Mouse (Mus musculus): ENCODE data around the gene Rdm1. TPM values are rescaled to one million over a fixed set of nuclear protein-coding genes. Genes with fewer than 3 reads are reported as not detected.
A peak's percentile ranks its signal among the peaks of the same experiment; 100 is the strongest.

The Rdm1 gene
- polyA plus RNA-seq, 1 experiment: 39.2 TPM

DNA sequence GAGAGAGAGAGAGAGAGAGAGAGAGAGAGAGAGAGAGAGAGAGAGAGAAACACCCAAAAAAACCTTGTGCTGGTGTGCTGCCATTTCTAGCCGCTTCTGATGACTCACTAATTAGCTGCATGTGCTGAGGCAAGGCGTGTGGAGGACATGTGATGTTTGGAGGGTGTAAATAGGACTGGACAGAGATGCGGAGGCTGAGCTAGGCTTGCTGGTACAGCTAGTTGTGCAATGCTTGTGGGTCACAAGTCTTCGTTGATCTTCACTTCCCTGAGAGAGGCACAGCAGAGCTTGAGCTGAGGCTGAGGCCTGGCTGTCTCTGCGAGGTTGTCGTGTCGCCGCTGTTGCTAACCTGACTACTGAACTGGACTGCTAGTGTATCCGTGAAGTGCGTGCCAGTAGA, 39.3 kb upstream of the Rdm1 start:
- Histone ChIP-seq H3K27ac (ENCODE audit: control insufficient read depth, insufficient read depth, low read length) (no peak overlapping the region), H3K27me3 (ENCODE audit: control insufficient read depth, insufficient read depth, low read length) (no peaks in the 10 kb centered on the region), H3K4me1 (replicated peaks; ENCODE audit: control insufficient read depth, insufficient read depth, low read length) (no peaks in the 10 kb centered on the region), H3K4me3 (ENCODE audit: control insufficient read depth, insufficient read depth, low read length) (no peak overlapping the region), H3K36me3 (ENCODE audit: control insufficient read depth, insufficient read depth, low read length) (no peaks in the 10 kb centered on the region)
- DNase-seq: no peak
- TF ChIP-seq CTCF (IDR thresholded peaks at IDR 0.05; ENCODE audit: borderline replicate concordance, control insufficient read depth, extremely low read depth, insufficient read depth, low read length, poor library complexity): no peak
- no peak for TF ChIP-seq POLR2A (IDR thresholded peaks at IDR 0.05; ENCODE audit: control insufficient read depth, extremely low read depth, insufficient read depth, low read length, poor library complexity)
- WGBS: 97% methylated on average over 10 of the region's 10 CpGs

DNA sequence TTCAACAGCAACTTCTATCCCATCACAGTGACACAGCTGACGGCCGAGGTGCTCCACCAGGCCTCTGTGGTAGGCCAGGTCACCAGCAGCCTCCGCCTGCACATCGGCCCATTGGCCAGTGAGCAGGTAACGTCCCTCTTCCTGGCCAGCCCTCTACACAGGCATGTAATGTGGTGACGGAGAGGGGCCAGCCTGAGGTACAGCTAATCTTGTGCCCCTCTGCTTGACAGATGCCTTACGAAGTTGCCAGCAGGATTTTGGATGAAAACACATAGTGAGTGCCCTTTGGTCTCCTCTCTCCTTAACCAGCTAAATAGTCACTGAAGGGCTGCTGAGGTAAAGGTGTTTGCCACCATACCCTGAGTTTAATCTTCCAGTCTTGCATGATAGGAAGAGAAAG, 38.1 kb upstream of the Rdm1 start:
- Histone ChIP-seq H3K36me3 (ENCODE audit: control insufficient read depth, insufficient read depth, low read length) (no peaks in the 10 kb centered on the region), H3K4me1 (replicated peaks; ENCODE audit: control insufficient read depth, insufficient read depth, low read length) (no peaks in the 10 kb centered on the region), H3K4me3 (ENCODE audit: control insufficient read depth, insufficient read depth, low read length) (no peak overlapping the region), H3K27me3 (ENCODE audit: control insufficient read depth, insufficient read depth, low read length) (no peaks in the 10 kb centered on the region), H3K27ac (ENCODE audit: control insufficient read depth, insufficient read depth, low read length) (no peak overlapping the region)
- TF ChIP-seq CTCF (IDR thresholded peaks at IDR 0.05; ENCODE audit: borderline replicate concordance, control insufficient read depth, extremely low read depth, insufficient read depth, low read length, poor library complexity): no peak
- TF ChIP-seq POLR2A (IDR thresholded peaks at IDR 0.05; ENCODE audit: control insufficient read depth, extremely low read depth, insufficient read depth, low read length, poor library complexity): no peak
- DNase-seq: no peak
- 97% methylated on average over 7 of the region's 7 CpGs for WGBS

DNA sequence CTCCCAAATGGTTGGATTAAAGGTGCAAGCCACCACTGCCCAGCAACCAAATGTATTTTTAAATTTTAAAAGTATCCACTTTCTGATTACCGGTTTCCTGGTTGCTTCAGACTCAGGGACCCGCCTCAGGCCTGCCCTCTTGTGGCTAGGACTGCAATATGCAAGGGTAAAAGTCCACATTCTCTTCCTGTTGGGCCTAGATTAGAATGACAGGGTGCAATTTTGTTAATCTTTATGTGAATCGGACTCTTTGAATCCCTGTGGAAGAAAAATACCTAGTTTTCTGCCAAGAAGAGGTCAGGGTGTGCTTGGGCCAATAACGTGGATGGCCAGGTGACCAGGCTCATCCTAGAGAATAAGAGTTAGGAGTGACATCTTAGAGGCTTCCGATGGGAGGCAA, 37.6 kb upstream of the Rdm1 start:
- H3K4me3 ChIP-seq (ENCODE audit: control insufficient read depth, insufficient read depth, low read length): no peak overlapping the region
- peak; percentile 71 for DNase-seq
- H3K4me1 ChIP-seq (replicated peaks; ENCODE audit: control insufficient read depth, insufficient read depth, low read length): no peaks in the 10 kb centered on the region
- H3K27ac ChIP-seq (ENCODE audit: control insufficient read depth, insufficient read depth, low read length): no peak overlapping the region
- no peaks in the 10 kb centered on the region for H3K27me3 ChIP-seq (ENCODE audit: control insufficient read depth, insufficient read depth, low read length)
- WGBS: 33% methylated on average over 5 of the region's 5 CpGs
- TF ChIP-seq POLR2A (IDR thresholded peaks at IDR 0.05; ENCODE audit: control insufficient read depth, extremely low read depth, insufficient read depth, low read length, poor library complexity): no peak
- TF ChIP-seq CTCF (IDR thresholded peaks at IDR 0.05; ENCODE audit: borderline replicate concordance, control insufficient read depth, extremely low read depth, insufficient read depth, low read length, poor library complexity): no peak
- H3K36me3 ChIP-seq (ENCODE audit: control insufficient read depth, insufficient read depth, low read length): no peaks in the 10 kb centered on the region

DNA sequence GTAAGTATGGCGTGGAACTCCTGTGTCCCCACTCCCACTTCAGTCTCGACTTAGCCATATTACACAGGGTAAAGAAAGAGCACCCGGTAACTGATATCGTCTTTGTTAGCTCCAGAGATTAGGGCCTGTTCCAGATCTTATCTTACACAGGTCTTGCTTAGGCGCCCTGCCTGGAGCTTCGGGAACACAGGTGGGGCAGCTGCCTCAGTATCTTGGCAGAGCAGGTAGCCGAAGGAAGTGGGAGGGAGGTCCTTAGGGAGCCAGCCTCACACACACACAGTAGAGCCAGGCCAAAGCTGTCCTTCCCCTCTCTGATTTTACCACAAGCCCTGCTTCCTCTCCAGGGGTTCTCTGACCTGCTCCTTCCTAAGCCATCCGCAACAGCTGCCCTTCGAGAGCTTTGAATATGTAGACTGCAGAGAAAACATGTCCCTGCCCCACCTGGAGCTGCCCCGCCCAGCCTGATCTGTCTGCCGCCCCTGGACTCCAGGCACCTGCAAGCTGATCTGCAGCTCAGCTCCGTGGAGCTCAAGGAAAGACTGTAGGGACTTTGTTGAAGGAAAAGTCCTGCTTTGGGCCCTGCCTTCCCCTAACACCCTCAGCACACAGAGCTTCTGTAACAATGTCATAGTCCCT, 36.9 kb upstream of the Rdm1 start:
- Histone ChIP-seq H3K36me3 (ENCODE audit: control insufficient read depth, insufficient read depth, low read length) (no peaks in the 10 kb centered on the region), H3K4me3 (ENCODE audit: control insufficient read depth, insufficient read depth, low read length) (no peak overlapping the region), H3K27me3 (ENCODE audit: control insufficient read depth, insufficient read depth, low read length) (no peaks in the 10 kb centered on the region), H3K27ac (ENCODE audit: control insufficient read depth, insufficient read depth, low read length) (no peak overlapping the region), H3K4me1 (replicated peaks; ENCODE audit: control insufficient read depth, insufficient read depth, low read length) (no peaks in the 10 kb centered on the region)
- TF ChIP-seq CTCF (IDR thresholded peaks at IDR 0.05; ENCODE audit: borderline replicate concordance, control insufficient read depth, extremely low read depth, insufficient read depth, low read length, poor library complexity) (no peak), POLR2A (IDR thresholded peaks at IDR 0.05; ENCODE audit: control insufficient read depth, extremely low read depth, insufficient read depth, low read length, poor library complexity) (no peak)
- no peak for DNase-seq
- WGBS: 82% methylated on average over 12 of the region's 12 CpGs

DNA sequence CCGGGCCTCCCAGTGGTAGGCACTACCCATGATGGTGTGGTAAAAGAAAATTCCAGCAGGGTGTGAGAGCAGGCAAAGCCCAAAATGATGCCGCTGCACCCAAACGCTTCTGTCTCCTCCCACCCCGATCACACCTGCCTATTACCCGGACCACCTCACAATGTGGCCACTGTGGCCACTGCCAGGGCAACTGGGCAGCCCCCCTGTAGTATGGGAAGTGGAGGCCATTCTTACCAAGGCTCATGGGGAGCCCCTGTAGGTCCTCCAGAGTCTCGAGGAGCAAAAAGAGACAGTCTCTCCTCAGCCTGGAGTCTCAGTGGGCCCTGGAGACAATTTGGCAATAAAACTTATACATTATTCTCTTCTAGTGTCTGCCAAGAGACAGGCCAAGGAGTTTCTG, 27.8 kb upstream of the Rdm1 start, which contains the start of gene Gm11634:
Gm11634 (minus strand) TSS at position 101 of the 400 bp plus-strand sequence.
- Histone ChIP-seq H3K4me3 (ENCODE audit: control insufficient read depth, insufficient read depth, low read length) (no peak within 1 kb of the TSS), H3K27me3 (ENCODE audit: control insufficient read depth, insufficient read depth, low read length) (no peaks in the 10 kb centered on the region), H3K27ac (ENCODE audit: control insufficient read depth, insufficient read depth, low read length) (no peak within 1 kb of the TSS), H3K36me3 (ENCODE audit: control insufficient read depth, insufficient read depth, low read length) (no peaks in the 10 kb centered on the region), H3K4me1 (replicated peaks; ENCODE audit: control insufficient read depth, insufficient read depth, low read length) (no peaks in the 10 kb centered on the region)
- TF ChIP-seq POLR2A (IDR thresholded peaks at IDR 0.05; ENCODE audit: control insufficient read depth, extremely low read depth, insufficient read depth, low read length, poor library complexity) (no peak), CTCF (IDR thresholded peaks at IDR 0.05; ENCODE audit: borderline replicate concordance, control insufficient read depth, extremely low read depth, insufficient read depth, low read length, poor library complexity) (no peak)
- WGBS: 78% methylated on average over 6 of the region's 6 CpGs
- DNase-seq: no peak

DNA sequence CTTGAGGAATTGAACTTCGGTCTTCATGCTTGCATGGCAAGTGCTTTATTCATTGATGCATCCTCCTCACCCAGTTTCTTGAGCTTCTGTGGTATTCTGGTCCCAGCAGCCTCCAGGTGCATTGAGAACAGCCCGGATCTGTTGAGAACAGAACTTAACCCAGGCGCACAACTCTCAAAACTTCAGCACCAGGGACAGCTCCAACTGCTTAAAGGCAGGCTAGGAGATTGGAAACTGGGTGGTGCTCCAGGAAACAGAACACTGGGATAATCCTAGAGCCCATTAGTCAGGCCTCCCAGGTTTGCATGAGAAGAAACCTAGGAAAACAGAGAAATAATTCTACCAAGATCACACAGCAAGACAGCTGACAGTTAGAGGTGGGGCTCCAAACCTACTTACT, 24.5 kb upstream of the Rdm1 start:
- TF ChIP-seq POLR2A (IDR thresholded peaks at IDR 0.05; ENCODE audit: control insufficient read depth, extremely low read depth, insufficient read depth, low read length, poor library complexity) (no peak), CTCF (IDR thresholded peaks at IDR 0.05; ENCODE audit: borderline replicate concordance, control insufficient read depth, extremely low read depth, insufficient read depth, low read length, poor library complexity) (no peak)
- DNase-seq: peak; percentile 50
- Histone ChIP-seq H3K4me1 (replicated peaks; ENCODE audit: control insufficient read depth, insufficient read depth, low read length) (peaks cover 3% of the 10 kb centered on the region; the same call in 1 of the 2 replicates), H3K36me3 (ENCODE audit: control insufficient read depth, insufficient read depth, low read length) (no peaks in the 10 kb centered on the region), H3K27me3 (ENCODE audit: control insufficient read depth, insufficient read depth, low read length) (no peaks in the 10 kb centered on the region), H3K27ac (ENCODE audit: control insufficient read depth, insufficient read depth, low read length) (no peak overlapping the region), H3K4me3 (ENCODE audit: control insufficient read depth, insufficient read depth, low read length) (no peak overlapping the region)
- 12% methylated on average over 3 of the region's 3 CpGs for WGBS

DNA sequence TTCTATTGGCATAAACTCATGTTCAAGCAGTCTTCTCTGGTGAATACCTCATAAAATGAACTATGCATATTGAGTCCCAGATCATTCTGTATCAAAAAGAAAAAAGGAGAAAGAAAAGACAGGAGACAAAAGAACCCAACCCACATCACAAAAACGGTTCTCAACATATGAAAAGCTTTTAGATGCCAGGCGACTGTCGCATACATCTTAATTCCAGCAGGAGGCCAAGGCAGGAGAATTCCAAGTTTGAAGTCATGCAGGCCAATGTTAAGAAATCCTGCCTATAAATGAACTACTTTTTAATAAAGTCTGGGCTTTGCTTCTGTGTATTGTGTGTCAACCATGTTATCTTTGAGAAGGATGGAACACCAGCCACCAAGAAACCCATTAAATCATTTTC, 22.9 kb upstream of the Rdm1 start:
- Histone ChIP-seq H3K4me1 (replicated peaks; ENCODE audit: control insufficient read depth, insufficient read depth, low read length) (peaks cover 3% of the 10 kb centered on the region; the same call in 1 of the 2 replicates), H3K27me3 (ENCODE audit: control insufficient read depth, insufficient read depth, low read length) (no peaks in the 10 kb centered on the region), H3K4me3 (ENCODE audit: control insufficient read depth, insufficient read depth, low read length) (no peak overlapping the region), H3K36me3 (ENCODE audit: control insufficient read depth, insufficient read depth, low read length) (no peaks in the 10 kb centered on the region), H3K27ac (ENCODE audit: control insufficient read depth, insufficient read depth, low read length) (no peak overlapping the region)
- DNase-seq: no peak
- WGBS: 16% methylated on average over 3 of the region's 3 CpGs
- no peak for TF ChIP-seq CTCF (IDR thresholded peaks at IDR 0.05; ENCODE audit: borderline replicate concordance, control insufficient read depth, extremely low read depth, insufficient read depth, low read length, poor library complexity)
- TF ChIP-seq POLR2A (IDR thresholded peaks at IDR 0.05; ENCODE audit: control insufficient read depth, extremely low read depth, insufficient read depth, low read length, poor library complexity): no peak
